In genomic region chr12:107952318-107952724, GRCm38 (mm10) we compare ENCODE assay signal across 8 mouse cellular contexts. TPM values are rescaled to one million over a fixed set of nuclear protein-coding genes. Genes with fewer than 3 reads are reported as not detected.
DNase-seq lines count a peak whose midpoint lies in the region; ATAC-seq lines count a peak whose summit lies in the region.

No protein-coding gene starts in this region.

- peaks cover 19% of the 10 kb centered on the region for H3K4me1 ChIP-seq in heart, embryonic 12.5 days (replicated peaks)
- H3K4me1 ChIP-seq in heart, embryonic 10.5 days = peaks cover 22% of the 10 kb centered on the region

- no peak overlapping the region for H3K9ac ChIP-seq in heart, embryonic 12.5 days

- WGBS in heart, embryonic 12.5 days = 69% methylated on average over 20 of the region's 20 CpGs
- WGBS in heart, embryonic 10.5 days = 80% methylated on average over 20 of the region's 20 CpGs

- peak overlapping the region; percentile 21 for H3K4me2 ChIP-seq in heart, embryonic 12.5 days

- DNase-seq in heart, embryonic 10.5 days (ENCODE audit: low spot score) = no peak
- peak; percentile 74 to 81 for DNase-seq in right cerebral cortex, postnatal 10 days (ENCODE audit: low spot score in 2 of 2)
- DNase-seq in right cerebral cortex, postnatal 4 days = no peak
- DNase-seq in left cerebral cortex, postnatal 25 days (ENCODE audit: low spot score in 2 of 2) = peak; percentile 61 to 77
- DNase-seq in T-cell, adult 2 months (ENCODE audit: low spot score) = no peak
- no peak for DNase-seq in thymus, postnatal 0 days (ENCODE audit: low spot score)
- DNase-seq in cerebellum, postnatal 4 days (ENCODE audit: low spot score in 2 of 2) = no peak

- H3K4me3 ChIP-seq in heart, embryonic 12.5 days = no peak overlapping the region
- H3K4me3 ChIP-seq in heart, embryonic 10.5 days = no peak overlapping the region

- no peaks in the 10 kb centered on the region; the same call in 1 of the 2 replicates for H3K27me3 ChIP-seq in heart, embryonic 12.5 days (replicated peaks)
- 0 out of 2 replicates have a peak, but pooled peaks cover 4% of the 10 kb centered on the region for H3K27me3 ChIP-seq in heart, embryonic 10.5 days (ENCODE audit: insufficient read depth, poor library complexity, severe bottlenecking)

- ATAC-seq in heart, embryonic 12.5 days (ENCODE audit: insufficient number of reproducible peaks, low FRiP score) = no peak

- no peaks in the 10 kb centered on the region for H3K9me3 ChIP-seq in heart, embryonic 12.5 days (replicated peaks)
- no peaks in the 10 kb centered on the region for H3K9me3 ChIP-seq in heart, embryonic 10.5 days

- intact Hi-C loops in left cerebral cortex, postnatal 25 days (cut with DNase I) = no loop called here

- no peaks in the 10 kb centered on the region for H3K36me3 ChIP-seq in heart, embryonic 12.5 days
- no peaks in the 10 kb centered on the region for H3K36me3 ChIP-seq in heart, embryonic 10.5 days

- H3K27ac ChIP-seq in heart, embryonic 12.5 days (ENCODE audit: poor library complexity, severe bottlenecking) = no peak overlapping the region
- no peak overlapping the region for H3K27ac ChIP-seq in heart, embryonic 10.5 days

RNA-seq across cellular contexts. Expression of gene Bcl11b, which starts 51.1 kb away (rescaled TPM):
- 4.9 and 5.0 TPM in 2 replicates for polyA plus RNA-seq in heart, embryonic 12.5 days (2016; fragmentation: Nextera tagmentation; extraction: Ambion mirVana)
- 3.1 and 3.3 TPM in 2 replicates for polyA plus RNA-seq in heart, embryonic 10.5 days (2016; fragmentation: Nextera tagmentation; extraction: Ambion mirVana)
- total RNA-seq in left cerebral cortex, postnatal 25 days (2021) = 10 to 100 TPM; 54.4 to 71.5 TPM
- 110 and 156 TPM in 2 replicates for polyA plus RNA-seq in thymus, postnatal 0 days (2015; fragmentation: Nextera tagmentation; extraction: Ambion mirVana)

Comparison
In these comparisons a context has a peak if more than half of its experiments do, and no peak if none do; other contexts are left out.
1. DNase-seq: peak in right cerebral cortex, postnatal 10 days (2 of 2) and left cerebral cortex, postnatal 25 days (2 of 2); none in heart, embryonic 10.5 days (single experiment), right cerebral cortex, postnatal 4 days (single experiment), T-cell, adult 2 months (single experiment), thymus, postnatal 0 days (single experiment) and cerebellum, postnatal 4 days (0 of 2).
2. RNA of gene Bcl11b, which starts 51.1 kb away (polyA plus RNA-seq): 110 to 156 TPM in thymus, postnatal 0 days; 4.9 to 5.0 TPM in heart, embryonic 12.5 days and 3.1 to 3.3 TPM in heart, embryonic 10.5 days; every median in the first group is over 10 times any median in the second.